Mouse (Mus musculus) embryonic facial prominence, embryonic 14.5 days (tissue): ENCODE results near the gene Arf3. TPM values are rescaled to one million over a fixed set of nuclear protein-coding genes. Genes with fewer than 3 reads are reported as not detected.

ENCODE experiments used
- ATAC-seq: fragments of 200-750 bp; cut with Nextera tagmentation; 2 replicates; pipeline ENCODE4 v1.8.0; 2017; ENCODE audit warnings: low read depth, moderate number of reproducible peaks, moderate TSS enrichment
- DNase-seq: peaks from one replicate; pipeline ENCODE4 v3.0.0-alpha.2; 2015; ENCODE audit warnings: low spot score
- H3K27ac ChIP-seq: fragments of 300-500 bp; sonication (generic); replicated peaks from 2 replicates; pipeline ENCODE4 v1.5.1; 2014; ENCODE audit warnings: low read depth, mild to moderate bottlenecking, low read length, moderate library complexity
- H3K27me3 ChIP-seq: fragments of 300-500 bp; sonication (generic); replicated peaks from 2 replicates; pipeline ENCODE4 v1.6.1; 2014; ENCODE audit warnings: low read length; ENCODE audit not compliant: control insufficient read depth, insufficient read depth
- H3K36me3 ChIP-seq: fragments of 300-500 bp; sonication (generic); 2 replicates; pipeline ENCODE4 v1.6.1; 2014; ENCODE audit warnings: low read length, mixed read lengths; ENCODE audit not compliant: control insufficient read depth, insufficient read depth
- H3K4me1 ChIP-seq: fragments of 300-500 bp; sonication (generic); 2 replicates; pipeline ENCODE4 v1.6.1; 2014; ENCODE audit warnings: antibody characterized with exemption, low read length; ENCODE audit not compliant: control insufficient read depth, insufficient read depth
- H3K4me2 ChIP-seq: fragments of 300-500 bp; sonication (generic); 2 replicates; pipeline ENCODE4 v1.6.1; 2014; ENCODE audit warnings: low read depth, mild to moderate bottlenecking, low read length, moderate library complexity, mixed read lengths
- H3K4me3 ChIP-seq: fragments of 300-500 bp; sonication (generic); 2 replicates; pipeline ENCODE4 v1.5.1; 2014; ENCODE audit warnings: low read depth, mild to moderate bottlenecking, low read length
- H3K9ac ChIP-seq: fragments of 300-500 bp; sonication (generic); 2 replicates; pipeline ENCODE4 v1.6.1; 2014; ENCODE audit warnings: low read depth, mild to moderate bottlenecking, low read length, moderate library complexity, mixed read lengths
- H3K9me3 ChIP-seq: fragments of 300-500 bp; sonication (generic); 2 replicates; pipeline ENCODE4 v1.6.1; 2016; ENCODE audit warnings: low read length; ENCODE audit not compliant: control insufficient read depth
- WGBS: fragments of 180-500 bp; shearing (Covaris S2); extraction: QIAGEN DNeasy Blood & Tissue Kit; methylation state at CpG from one replicate; pipeline ENCODE4 v1.1.7; 2014; 5-methylcytosine and 5-hydroxymethylcytosine counted together
- polyA plus RNA-seq: library from polyadenylated mRNA; unstranded; fragments of >200 nt; fragmentation: Nextera tagmentation; extraction: Ambion mirVana; gene quantifications from 2 replicates; pipeline ENCODE4 v1.2.1, GENCODE M21; 2014

Arf3 gene
- polyA plus RNA-seq, 1 experiment from 2014 or later = 33.9 TPM

DNA sequence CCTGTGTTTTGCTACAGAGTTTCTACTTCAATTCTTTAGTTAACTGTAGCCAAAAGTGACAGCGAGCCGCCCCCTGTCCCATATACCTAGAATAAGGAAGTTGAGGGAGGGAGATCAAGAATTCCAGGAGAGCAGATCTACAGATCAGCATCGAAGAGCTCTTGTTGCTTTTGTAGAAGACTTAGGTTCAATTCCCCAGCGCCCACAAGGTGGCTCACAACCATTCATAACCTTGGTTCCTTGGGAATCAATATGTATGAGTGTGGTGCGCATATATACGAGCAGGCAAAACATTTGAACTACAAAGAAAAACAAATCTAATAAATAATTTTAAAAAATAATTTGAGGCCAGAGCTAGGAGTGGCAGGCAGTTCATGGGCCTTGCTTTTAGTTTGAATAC lies 18.2 kb upstream of the Arf3 start:
- ATAC-seq (no peak), DNase-seq (no peak)
- Histone ChIP-seq H3K9ac (no peak overlapping the region), H3K4me3 (no peak overlapping the region), H3K27me3 (peaks cover 63% of the 10 kb centered on the region), H3K9me3 (peaks cover 4% of the 10 kb centered on the region; the same call in 1 of the 2 replicates), H3K27ac (no peak overlapping the region), H3K36me3 (no peaks in the 10 kb centered on the region), H3K4me2 (no peak overlapping the region), H3K4me1 (peaks cover 14% of the 10 kb centered on the region; the same call in 1 of the 2 replicates)
- 25% methylated on average over 6 of the region's 6 CpGs for WGBS

DNA sequence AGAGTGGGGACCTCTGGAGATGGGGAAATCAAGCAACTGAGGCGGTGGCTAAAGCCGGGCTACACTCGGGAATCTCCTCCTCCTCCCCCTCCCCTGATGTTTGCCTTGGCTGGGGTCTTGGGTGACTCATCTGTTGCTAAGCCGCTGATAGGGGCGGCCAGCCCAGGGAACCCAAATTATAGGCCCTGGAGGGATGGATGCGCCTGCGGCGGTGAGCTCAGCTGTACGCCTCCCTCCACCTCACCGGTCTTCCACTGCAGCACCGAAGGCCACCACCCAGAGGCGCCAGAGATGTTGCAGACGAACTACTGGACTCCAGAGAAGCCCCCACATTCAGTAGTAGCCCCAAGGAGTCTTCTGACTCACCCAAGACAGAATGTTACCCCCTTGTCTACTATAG lies 17.6 kb upstream of the Arf3 start:
- DNase-seq (peak; percentile 65), ATAC-seq (peak; percentile 58)
- 0 out of 2 replicates have a peak overlapping the region, but pooled peaks have one; percentile 1 for H3K9ac ChIP-seq
- peaks cover 14% of the 10 kb centered on the region; the same call in 1 of the 2 replicates for H3K4me1 ChIP-seq
- H3K4me2 ChIP-seq = peak overlapping the region; percentile 15
- H3K9me3 ChIP-seq = no peaks in the 10 kb centered on the region
- no peak overlapping the region for H3K27ac ChIP-seq
- H3K27me3 ChIP-seq = peaks cover 69% of the 10 kb centered on the region
- 2% methylated on average over 9 of the region's 13 CpGs for WGBS
- H3K4me3 ChIP-seq = no peak overlapping the region
- no peaks in the 10 kb centered on the region for H3K36me3 ChIP-seq

DNA sequence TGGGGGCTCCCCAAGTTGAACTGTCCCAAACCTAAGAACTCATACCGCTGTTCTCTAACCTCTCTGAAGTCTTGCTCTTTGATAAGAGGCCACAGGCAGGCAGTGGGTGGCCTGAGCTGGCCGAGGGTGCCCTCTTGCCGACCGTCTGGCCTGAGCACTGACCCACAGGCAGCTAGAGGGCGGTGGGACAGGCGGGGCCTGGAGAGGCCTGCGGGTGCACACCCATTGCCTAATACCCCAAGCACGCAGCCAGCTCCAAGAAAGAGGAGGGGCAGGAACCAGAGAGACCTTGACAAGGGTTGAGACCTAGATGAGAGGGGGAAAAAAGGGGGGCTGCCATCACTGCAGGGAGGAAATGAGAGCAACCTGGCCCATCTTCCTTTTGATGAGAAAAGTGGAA lies 17.1 kb upstream of the Arf3 start:
- ATAC-seq = no peak
- peak overlapping the region; percentile 15 for H3K4me2 ChIP-seq
- H3K36me3 ChIP-seq = no peaks in the 10 kb centered on the region
- H3K9ac ChIP-seq = 0 out of 2 replicates have a peak overlapping the region, but pooled peaks have one; percentile 1
- H3K27ac ChIP-seq = no peak overlapping the region
- H3K27me3 ChIP-seq = peaks cover 74% of the 10 kb centered on the region
- no peaks in the 10 kb centered on the region for H3K9me3 ChIP-seq
- H3K4me1 ChIP-seq = peaks cover 14% of the 10 kb centered on the region; the same call in 1 of the 2 replicates
- DNase-seq = no peak
- 2% methylated on average over 8 of the region's 8 CpGs for WGBS
- no peak overlapping the region for H3K4me3 ChIP-seq

DNA sequence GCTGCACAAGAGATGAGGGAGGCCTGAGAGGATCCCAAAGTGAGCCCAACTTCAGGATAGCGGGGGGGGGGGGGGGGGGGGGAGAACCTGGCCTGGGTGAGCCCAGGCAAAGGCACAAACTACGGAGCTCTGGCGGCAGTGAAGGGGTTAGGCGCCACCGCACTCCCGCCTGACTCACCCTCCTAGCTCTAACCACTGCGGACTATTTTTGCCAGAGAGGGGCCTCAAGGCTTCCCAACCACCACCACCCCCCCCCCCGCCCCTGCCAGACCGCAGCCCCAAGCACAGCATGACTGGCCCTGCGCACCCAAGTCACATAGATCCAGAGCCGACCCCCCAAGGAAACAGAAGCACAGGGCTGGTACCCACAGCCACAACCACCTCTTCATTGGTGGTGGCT lies 15.8 kb upstream of the Arf3 start:
- H3K4me2 ChIP-seq = peak overlapping the region; percentile 50; the same call in 1 of the 2 replicates
- H3K4me3 ChIP-seq = peak overlapping the region; percentile 37; the same call in 1 of the 2 replicates
- no peaks in the 10 kb centered on the region for H3K9me3 ChIP-seq
- no peaks in the 10 kb centered on the region for H3K36me3 ChIP-seq
- H3K9ac ChIP-seq = no peak overlapping the region
- H3K27me3 ChIP-seq = peaks cover 87% of the 10 kb centered on the region
- WGBS = 7% methylated on average over 3 of the region's 11 CpGs
- H3K4me1 ChIP-seq = peaks cover 14% of the 10 kb centered on the region; the same call in 1 of the 2 replicates
- no peak for DNase-seq
- H3K27ac ChIP-seq = no peak overlapping the region
- no peak for ATAC-seq

DNA sequence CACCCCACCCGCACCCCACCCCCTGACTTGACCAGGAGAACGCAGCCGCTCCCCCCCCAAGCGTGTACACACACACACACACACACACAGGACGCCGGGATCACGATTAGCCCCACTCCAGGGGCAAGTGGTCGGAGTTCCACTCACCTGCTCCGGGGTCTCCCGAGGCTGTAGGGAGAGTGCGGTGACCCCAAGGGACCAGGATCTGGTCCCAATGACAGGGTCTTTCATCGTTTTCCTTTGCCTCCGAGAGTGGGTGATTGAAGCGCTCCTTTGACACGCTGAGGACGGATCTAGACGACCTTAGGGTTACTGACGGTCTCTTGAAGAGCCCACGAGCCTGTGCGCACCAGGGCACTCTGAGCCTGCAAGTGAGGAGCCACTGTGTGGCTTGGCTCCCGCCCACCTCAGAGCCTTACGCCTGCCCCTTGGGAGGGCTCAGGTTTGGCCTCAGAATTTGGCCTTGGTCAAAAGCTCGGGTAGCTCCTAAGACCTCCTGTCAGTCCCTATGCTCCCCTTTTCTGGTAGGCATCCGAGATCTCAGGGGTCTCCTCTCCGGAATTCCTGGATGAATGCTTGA lies 15.3 kb upstream of the Arf3 start:
- DNase-seq (no peak), ATAC-seq (no peak)
- peak overlapping the region; percentile 51 for H3K9ac ChIP-seq
- H3K27ac ChIP-seq = no peak overlapping the region
- peaks cover 14% of the 10 kb centered on the region; the same call in 1 of the 2 replicates for H3K4me1 ChIP-seq
- no peaks in the 10 kb centered on the region for H3K36me3 ChIP-seq
- WGBS = under 1% methylated on average over 22 of the region's 25 CpGs
- H3K27me3 ChIP-seq = peaks cover 91% of the 10 kb centered on the region
- H3K4me2 ChIP-seq = peak overlapping the region; percentile 50
- H3K9me3 ChIP-seq = no peaks in the 10 kb centered on the region
- H3K4me3 ChIP-seq = peak overlapping the region; percentile 37

DNA sequence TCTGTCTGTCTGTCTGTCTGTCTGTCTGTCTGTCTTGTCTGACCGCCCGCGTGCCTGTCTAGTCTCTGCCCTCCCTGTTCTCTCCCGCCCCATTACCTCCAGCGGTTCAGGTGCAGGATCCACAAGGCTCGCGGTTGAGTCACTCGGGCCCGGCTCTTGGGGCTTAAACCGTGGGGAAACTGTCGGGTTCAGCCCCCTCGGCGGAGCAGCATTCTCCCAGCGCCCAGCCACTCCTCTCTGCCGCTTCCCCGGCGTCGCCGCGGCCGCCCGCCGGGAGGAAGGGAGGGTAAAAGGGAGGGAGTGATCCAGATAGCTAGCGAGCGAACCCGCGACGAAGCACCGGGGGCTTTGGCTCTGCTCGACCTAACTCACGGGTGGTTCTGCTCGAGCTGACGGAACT lies 14.7 kb upstream of the Arf3 start, which contains the start of gene Wnt10b:
Gene Wnt10b (minus strand): TSS at position 389 of the 400 bp plus-strand sequence.
- Histone ChIP-seq H3K4me1 (peaks cover 15% of the 10 kb centered on the region), H3K9me3 (no peaks in the 10 kb centered on the region), H3K9ac (peak within 1 kb of the TSS; percentile 51), H3K4me3 (peak within 1 kb of the TSS; percentile 37), H3K4me2 (peak within 1 kb of the TSS; percentile 50), H3K36me3 (no peaks in the 10 kb centered on the region), H3K27ac (no peak within 1 kb of the TSS), H3K27me3 (peaks cover 93% of the 10 kb centered on the region)
- no peak for DNase-seq
- ATAC-seq = no peak
- WGBS = 0% methylated on average over 29 of the region's 33 CpGs

DNA sequence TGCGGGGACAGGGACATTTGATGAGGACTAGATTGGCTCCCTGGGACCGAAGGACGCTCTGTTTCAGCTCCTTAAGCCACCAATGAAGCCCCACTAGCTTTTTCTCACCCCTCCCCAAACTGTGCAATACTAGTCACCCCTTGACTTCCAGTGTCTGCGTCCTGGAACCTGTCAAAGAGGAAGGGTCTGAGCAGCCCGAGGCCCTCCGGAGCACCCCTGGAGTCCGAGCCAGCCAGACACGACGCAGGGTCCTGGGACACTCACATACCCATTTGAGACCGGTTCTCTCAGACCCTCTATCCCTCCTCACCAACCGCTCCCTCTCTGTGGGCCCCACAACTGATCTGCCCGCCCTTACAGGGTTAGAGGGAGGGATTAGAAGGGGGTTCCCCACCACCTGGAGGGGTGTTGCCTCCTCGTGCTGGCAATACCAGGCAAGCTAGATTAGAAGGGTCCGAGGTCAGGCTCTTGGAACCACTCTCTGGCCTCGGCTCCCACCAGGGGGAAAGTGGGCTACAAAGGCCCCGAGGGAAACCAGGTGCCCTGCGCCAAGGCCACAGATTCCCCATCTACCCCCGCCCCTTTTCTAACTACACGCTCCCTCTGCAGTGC lies 14.1 kb upstream of the Arf3 start:
- Histone ChIP-seq H3K36me3 (no peaks in the 10 kb centered on the region), H3K4me3 (peak overlapping the region; percentile 37), H3K27me3 (peaks cover 99% of the 10 kb centered on the region), H3K4me2 (peak overlapping the region; percentile 50), H3K9me3 (no peaks in the 10 kb centered on the region), H3K27ac (no peak overlapping the region; the same call in 1 of the 2 replicates), H3K4me1 (peaks cover 19% of the 10 kb centered on the region), H3K9ac (peak overlapping the region; percentile 51)
- no peak for ATAC-seq
- DNase-seq = no peak
- WGBS = 1% methylated on average over 18 of the region's 19 CpGs

DNA sequence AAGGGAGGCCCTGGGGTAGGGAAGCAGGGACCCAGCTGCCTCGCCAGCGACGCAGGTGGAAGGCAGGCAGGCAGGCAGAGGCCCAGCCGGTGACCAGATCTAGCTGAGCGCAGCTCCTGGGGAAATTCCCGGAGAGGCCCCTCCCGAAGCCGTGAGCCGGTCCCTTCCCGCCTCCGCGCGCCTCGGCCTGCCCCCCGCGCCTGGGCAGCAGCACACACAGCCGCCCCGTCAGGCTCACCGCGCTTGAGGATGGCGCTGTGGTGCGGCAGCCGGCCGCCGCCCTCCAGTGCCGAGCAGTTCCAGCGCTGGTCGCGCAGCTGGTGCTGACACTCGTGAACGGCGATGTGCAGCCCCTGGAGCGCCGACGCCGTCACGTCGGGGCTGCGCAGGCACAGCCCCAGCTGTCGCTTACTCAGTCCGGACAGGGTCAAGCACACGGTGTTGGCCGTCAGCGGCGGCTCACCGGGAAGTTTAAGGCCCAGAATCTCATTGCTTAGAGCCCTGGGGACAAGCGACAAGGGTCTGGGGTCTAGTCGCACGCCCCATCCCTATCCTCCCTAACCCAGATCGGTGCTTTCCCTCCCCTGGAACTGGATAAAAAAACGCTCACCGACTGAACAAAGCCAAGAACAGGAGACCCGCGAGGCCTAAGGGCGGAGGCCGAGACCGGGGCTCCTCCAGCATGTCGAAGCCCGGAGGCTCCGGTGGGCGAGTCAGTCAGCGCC lies 13.4 kb upstream of the Arf3 start:
- H3K9me3 ChIP-seq = no peaks in the 10 kb centered on the region
- H3K4me3 ChIP-seq = peak overlapping the region; percentile 37
- peaks cover 100% of the 10 kb centered on the region for H3K27me3 ChIP-seq
- H3K27ac ChIP-seq = no peak overlapping the region; the same call in 1 of the 2 replicates
- H3K9ac ChIP-seq = peak overlapping the region; percentile 48
- H3K36me3 ChIP-seq = no peaks in the 10 kb centered on the region
- ATAC-seq (peak; percentile 58), DNase-seq (peak; percentile 70)
- H3K4me1 ChIP-seq = peaks cover 19% of the 10 kb centered on the region
- H3K4me2 ChIP-seq = peak overlapping the region; percentile 50
- 2% methylated on average over 42 of the region's 62 CpGs for WGBS
